Mouse (Mus musculus) ES-Bruce4 (cell line): Measurements from ENCODE around the gene Mgat4a. TPM values are rescaled to one million over a fixed set of nuclear protein-coding genes. Genes with fewer than 3 reads are reported as not detected.

ENCODE experiments used
- H3K27ac ChIP-seq: 2 replicates; pipeline ENCODE4 v1.5.1; 2012; ENCODE audit warnings: low read length, inconsistent platforms; ENCODE audit not compliant: insufficient read depth
- H3K27me3 ChIP-seq: 2 replicates; pipeline ENCODE4 v1.6.1; 2012; ENCODE audit warnings: mild to moderate bottlenecking, low read length, inconsistent platforms; ENCODE audit not compliant: control insufficient read depth, poor library complexity, insufficient read depth, severe bottlenecking
- H3K36me3 ChIP-seq: 2 replicates; pipeline ENCODE4 v1.6.1; 2012; ENCODE audit warnings: inconsistent platforms, mild to moderate bottlenecking, low read length, moderate library complexity; ENCODE audit not compliant: control insufficient read depth, poor library complexity, insufficient read depth, severe bottlenecking
- H3K4me1 ChIP-seq: one replicate; pipeline ENCODE4 v1.8.1; 2011; ENCODE audit warnings: low read length; ENCODE audit not compliant: control insufficient read depth, insufficient read depth
- H3K4me3 ChIP-seq: 2 replicates; pipeline ENCODE4 v1.5.1; 2011; ENCODE audit warnings: low read depth, mild to moderate bottlenecking, low read length
- H3K9ac ChIP-seq: 2 replicates; pipeline ENCODE4 v1.6.1; 2012; ENCODE audit warnings: low read depth, mild to moderate bottlenecking, inconsistent platforms; ENCODE audit not compliant: poor library complexity, severe bottlenecking
- H3K9me3 ChIP-seq: replicated peaks from 2 replicates; pipeline ENCODE4 v1.6.1; 2012; ENCODE audit warnings: mild to moderate bottlenecking, low read length, inconsistent platforms; ENCODE audit not compliant: control insufficient read depth, poor library complexity, insufficient read depth, severe bottlenecking
- CTCF ChIP-seq: IDR thresholded peaks from one replicate; pipeline ENCODE4 v1.8.1; 2011; ENCODE audit warnings: low read depth, low read length
- EP300 ChIP-seq: IDR thresholded peaks from 2 replicates; pipeline ENCODE4 v1.6.1; 2011; ENCODE audit warnings: low read depth, low read length; ENCODE audit not compliant: insufficient read depth
- POLR2A ChIP-seq: IDR thresholded peaks from one replicate; pipeline ENCODE4 v1.8.1; 2011; ENCODE audit warnings: low read length; ENCODE audit not compliant: insufficient read depth
- polyA plus RNA-seq: library from polyadenylated mRNA; stranded (reverse); fragments of >200 nt; gene quantifications from 2 replicates; pipeline ENCODE4 v1.2.4, GENCODE M21; 2011; ENCODE audit warnings: low read depth; ENCODE audit not compliant: missing spikeins, insufficient read depth, insufficient read length

Mgat4a gene
- 6.4 and 9.2 TPM in 2 replicates for polyA plus RNA-seq

DNA sequence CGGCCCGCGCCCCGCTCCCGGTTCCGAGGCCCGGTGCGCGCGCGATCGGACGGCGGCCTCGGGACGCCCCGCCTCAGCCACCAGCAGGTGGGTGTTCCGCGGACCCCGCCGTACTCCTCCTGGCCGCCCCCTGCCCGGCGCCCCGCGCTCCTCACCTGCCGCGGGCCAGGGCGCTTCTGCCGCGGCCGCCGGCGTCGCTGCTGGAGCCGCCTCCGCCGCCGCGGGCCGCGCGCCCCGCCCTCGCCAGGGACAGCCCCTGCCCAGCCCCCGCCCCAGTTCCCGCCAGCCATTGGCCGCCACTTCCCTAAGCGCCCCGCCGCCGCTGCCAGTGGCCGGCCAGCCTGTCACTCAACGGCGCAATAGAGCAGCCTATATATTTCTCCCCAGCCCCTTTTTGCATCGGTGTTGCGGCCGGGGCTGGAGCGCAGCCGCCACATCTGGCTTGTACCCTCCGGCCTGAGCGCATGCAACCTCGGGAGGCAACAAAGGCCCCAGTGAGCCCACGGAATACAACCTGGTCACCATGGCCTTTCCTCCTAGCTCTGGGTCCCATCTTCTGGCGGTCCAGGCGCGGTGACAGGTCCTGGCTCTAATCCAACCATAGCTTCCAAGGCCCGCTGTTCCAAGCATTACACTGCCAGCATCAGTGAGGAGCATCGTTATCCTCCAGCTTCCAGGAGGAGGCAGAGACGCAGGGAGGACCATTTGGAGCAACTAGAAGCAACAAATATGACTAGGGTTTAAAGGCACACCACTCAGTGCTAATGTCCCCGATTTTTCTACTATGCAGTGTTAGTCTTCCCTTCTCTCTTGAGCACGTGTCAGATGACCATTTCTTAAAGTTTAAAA, at the start of gene Mgat4a:
Mgat4a (minus strand) TSS at position 207 of the 849 bp plus-strand sequence.
- Histone ChIP-seq H3K4me1 (no peaks in the 10 kb centered on the region), H3K27ac (no peak within 1 kb of the TSS)
- TF ChIP-seq POLR2A (peak; percentile 77), EP300 (no peak), CTCF (no peak)

DNA sequence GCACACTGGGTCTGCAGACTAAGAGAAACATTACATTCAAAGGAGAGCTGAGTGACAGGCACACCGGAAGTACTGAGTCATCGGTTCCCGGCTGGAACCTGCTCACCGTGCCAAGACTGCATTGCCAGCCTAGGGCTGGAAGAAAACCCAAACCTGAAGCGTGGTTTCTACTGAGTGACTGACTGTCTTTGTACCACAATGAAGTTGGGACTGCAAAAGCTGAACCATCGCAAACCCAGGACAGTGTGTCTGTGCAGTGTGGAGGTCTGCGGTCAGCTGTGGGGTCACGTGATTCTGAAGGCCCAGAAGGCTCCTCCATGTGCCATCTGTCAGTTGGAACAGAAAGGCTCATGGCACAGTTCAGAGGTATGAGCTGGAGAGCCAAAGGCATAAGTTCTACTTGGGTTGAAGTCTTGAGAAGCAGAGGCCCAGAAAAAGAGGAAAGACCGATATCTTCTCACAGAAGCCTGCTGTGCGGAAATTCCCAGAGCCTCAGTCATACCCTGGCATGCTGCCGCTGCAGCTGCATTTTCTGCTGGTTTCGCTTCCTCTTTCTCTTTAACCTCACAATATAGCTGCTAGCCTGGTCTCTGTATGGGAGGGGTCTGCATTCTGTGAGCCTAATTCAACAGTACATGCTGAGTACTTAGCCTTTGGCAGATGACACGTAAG, 45.1 kb upstream of the Mgat4a start:
- H3K27me3 ChIP-seq, result no peaks in the 10 kb centered on the region; the same call in 1 of the 2 replicates
- no peaks in the 10 kb centered on the region for H3K4me1 ChIP-seq
- H3K36me3 ChIP-seq, result no peaks in the 10 kb centered on the region
- H3K4me3 ChIP-seq, result no peak overlapping the region
- no peaks in the 10 kb centered on the region for H3K9me3 ChIP-seq
- no peak overlapping the region for H3K9ac ChIP-seq
- no peak overlapping the region for H3K27ac ChIP-seq
- TF ChIP-seq CTCF (no peak), POLR2A (no peak), EP300 (no peak)

More for the DNA sequence above, at the start of gene Mgat4a:
- Histone ChIP-seq H3K9ac (peak within 1 kb of the TSS; percentile 96), H3K4me3 (peak within 1 kb of the TSS; percentile 90), H3K9me3 (no peaks in the 10 kb centered on the region), H3K27me3 (no peaks in the 10 kb centered on the region; the same call in 1 of the 2 replicates), H3K36me3 (no peaks in the 10 kb centered on the region)

DNA sequence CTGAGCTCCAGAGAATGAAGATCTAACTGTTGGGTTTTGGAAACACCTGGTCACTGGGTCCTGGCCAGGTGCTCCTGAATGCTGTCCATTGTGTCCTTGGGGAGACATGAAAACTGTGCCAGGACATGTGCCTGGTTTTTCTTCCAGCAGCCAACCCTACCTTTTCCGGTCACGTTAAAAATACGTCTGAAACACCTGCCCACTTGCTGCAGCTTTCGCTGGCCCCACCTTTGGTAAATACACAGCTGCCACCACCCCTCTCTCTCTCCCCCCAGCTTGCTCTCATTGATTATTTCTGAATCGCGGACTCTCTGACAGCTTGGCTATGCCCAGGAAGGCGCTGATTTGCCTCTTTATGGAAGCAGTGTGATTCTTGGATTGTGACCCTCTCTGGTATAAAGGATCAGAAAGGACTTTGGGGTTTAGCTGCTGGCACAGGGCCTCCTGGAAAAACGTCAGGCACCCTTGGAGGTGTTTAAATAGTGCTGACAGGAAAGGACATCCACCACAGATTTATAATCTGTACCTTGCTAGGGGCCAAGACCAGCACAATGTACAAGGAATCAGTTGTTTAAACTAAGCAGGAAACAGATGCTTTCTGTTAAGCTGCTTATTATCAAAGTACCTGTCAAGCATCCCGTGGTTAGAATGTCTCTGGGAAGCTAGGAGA, 43.1 kb upstream of the Mgat4a start:
- Histone ChIP-seq H3K36me3 (no peaks in the 10 kb centered on the region), H3K27me3 (no peaks in the 10 kb centered on the region), H3K4me1 (no peaks in the 10 kb centered on the region), H3K4me3 (no peak overlapping the region), H3K9ac (no peak overlapping the region), H3K27ac (no peak overlapping the region), H3K9me3 (no peaks in the 10 kb centered on the region)
- TF ChIP-seq CTCF, result no peak
- no peak for TF ChIP-seq POLR2A
- TF ChIP-seq EP300, result no peak

DNA sequence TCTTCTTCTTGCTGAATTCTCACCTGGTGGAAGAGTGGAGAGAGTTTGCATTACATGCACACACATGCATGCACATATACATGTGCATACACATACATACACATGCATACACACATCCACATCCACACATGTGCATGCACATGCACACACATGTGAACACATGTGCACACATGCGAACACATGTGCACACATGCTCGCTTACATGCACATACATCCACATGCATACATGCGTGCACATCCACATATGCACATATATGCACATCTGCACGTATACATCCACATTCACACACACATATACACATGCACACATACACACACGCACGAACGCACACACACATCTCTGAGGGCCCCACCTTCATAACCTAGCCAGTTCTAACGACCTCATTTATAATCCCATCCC, 42.4 kb upstream of the Mgat4a start:
- Histone ChIP-seq H3K27me3 (no peaks in the 10 kb centered on the region), H3K9me3 (no peaks in the 10 kb centered on the region), H3K27ac (no peak overlapping the region), H3K36me3 (no peaks in the 10 kb centered on the region), H3K4me3 (no peak overlapping the region), H3K4me1 (no peaks in the 10 kb centered on the region), H3K9ac (no peak overlapping the region)
- TF ChIP-seq CTCF, result no peak
- no peak for TF ChIP-seq EP300
- TF ChIP-seq POLR2A, result no peak

DNA sequence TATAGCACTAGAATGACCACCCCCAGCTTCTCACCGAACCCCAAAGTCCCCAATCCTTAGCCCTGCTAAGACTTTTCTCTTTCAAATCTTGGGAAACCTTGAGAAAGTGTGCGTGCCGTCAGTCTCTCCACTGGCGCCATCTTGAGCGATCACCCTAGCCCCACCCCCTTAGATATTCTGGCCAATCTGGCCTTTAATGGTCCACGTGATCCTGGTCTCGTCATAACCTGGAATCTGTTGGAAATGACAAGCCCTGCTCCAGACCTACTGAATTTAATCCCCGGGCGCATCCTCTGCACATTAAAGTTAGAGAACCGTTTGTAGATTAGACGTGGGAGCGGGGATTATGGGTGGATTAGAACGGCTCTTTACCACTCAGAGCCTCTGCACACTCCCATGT, 38.9 kb upstream of the Mgat4a start:
- Histone ChIP-seq H3K9me3 (no peaks in the 10 kb centered on the region), H3K9ac (no peak overlapping the region), H3K36me3 (no peaks in the 10 kb centered on the region), H3K4me1 (no peaks in the 10 kb centered on the region), H3K27ac (no peak overlapping the region), H3K4me3 (no peak overlapping the region), H3K27me3 (no peaks in the 10 kb centered on the region)
- TF ChIP-seq CTCF (no peak), EP300 (no peak), POLR2A (no peak)
